Mouse (Mus musculus) olfactory bulb, adult 2 months (tissue): ENCODE measurements around the gene Mfsd14a.

Source experiments
- CTCF ChIP-seq: fragments of 200-500 bp; IDR thresholded peaks from 2 replicates; pipeline ENCODE4 v1.5.1; 2012; ENCODE audit warnings: low read depth, mild to moderate bottlenecking, low read length, moderate library complexity; ENCODE audit not compliant: insufficient read depth
- POLR2A ChIP-seq: fragments of 200-500 bp; IDR thresholded peaks from 2 replicates; pipeline ENCODE4 v1.6.1; 2012; ENCODE audit warnings: mild to moderate bottlenecking, low read depth, low read length, moderate library complexity; ENCODE audit not compliant: insufficient read depth

DNA sequence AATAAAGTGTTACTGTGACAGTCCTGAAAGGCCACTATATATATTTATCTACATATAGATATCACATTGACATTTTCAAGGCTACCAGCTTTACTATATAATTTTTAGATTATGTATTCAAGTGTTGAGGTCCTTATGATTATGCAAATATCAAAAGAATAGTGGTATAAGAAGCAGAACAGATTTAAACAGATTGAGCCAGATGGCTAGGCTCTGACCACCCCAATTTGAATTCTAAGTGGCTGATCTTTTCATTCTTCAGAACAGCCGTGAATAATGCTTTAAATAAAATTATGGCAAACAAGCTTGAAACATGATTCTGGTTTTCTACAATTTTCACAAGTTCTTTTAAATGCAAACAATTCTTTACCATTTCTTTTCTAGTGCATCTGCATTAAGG is 31.0 kb downstream of the Mfsd14a start:
- no peak for TF ChIP-seq CTCF
- TF ChIP-seq POLR2A, result no peak
